Mouse (Mus musculus) mature B cell (primary cell): ENCODE measurements around the gene Hoxb3.

ENCODE experiments used
- in situ Hi-C: fragments of 300-500 bp; cut with MboI; formaldehyde crosslinking; loops from 2 replicates; pipeline ENCODE4 v1.14.3; 2019

Gene Hoxb3

GRCm38 (mm10) chr11:96301064-96301431, 22.1 kb upstream of the Hoxb3 start:
- in situ Hi-C loops: loop anchor here (10.0 kb wide), 1 partner anchor 254 kb away; no protein-coding TSS in a partner anchor

- in situ Hi-C loops: loop anchor here (10.0 kb wide), 1 partner anchor 253 kb away; no protein-coding TSS in a partner anchor
Measured at GRCm38 (mm10) chr11:96301837-96302236, 21.3 kb upstream of the Hoxb3 start.

- in situ Hi-C loops: loop anchor here (10.0 kb wide), 1 partner anchor 252 kb away; no protein-coding TSS in a partner anchor
Measured at GRCm38 (mm10) chr11:96302381-96303150, 20.6 kb upstream of the Hoxb3 start.

- in situ Hi-C loops: loop anchor here (10.0 kb wide), 1 partner anchor 251 kb away; no protein-coding TSS in a partner anchor
Measured at GRCm38 (mm10) chr11:96303151-96304099, 19.7 kb upstream of the Hoxb3 start, which contains the start of gene Hoxb5. Gene Hoxb5 (plus strand): TSS chr11:96303336.

GRCm38 (mm10) chr11:96304381-96305195, 18.5 kb upstream of the Hoxb3 start:
- in situ Hi-C loops: loop anchor here (10.0 kb wide), 1 partner anchor 250 kb away; no protein-coding TSS in a partner anchor

GRCm38 (mm10) chr11:96305505-96306182, 17.5 kb upstream of the Hoxb3 start:
- in situ Hi-C loops: loop anchor here (10.0 kb wide), 1 partner anchor 249 kb away; no protein-coding TSS in a partner anchor

GRCm38 (mm10) chr11:96306183-96306907, 16.8 kb upstream of the Hoxb3 start:
- in situ Hi-C loops: loop anchor here (10.0 kb wide), 1 partner anchor 248 kb away; no protein-coding TSS in a partner anchor

- in situ Hi-C loops: loop anchor here (10.0 kb wide), 1 partner anchor 248 kb away; no protein-coding TSS in a partner anchor
Measured at GRCm38 (mm10) chr11:96306908-96307269, 16.2 kb upstream of the Hoxb3 start.

- in situ Hi-C loops: loop anchor here (10.0 kb wide), 1 partner anchor 246 kb away; no protein-coding TSS in a partner anchor
Measured at GRCm38 (mm10) chr11:96308763-96309162, 14.4 kb upstream of the Hoxb3 start.

- in situ Hi-C loops: loop anchor here (10.0 kb wide), 1 partner anchor 246 kb away; no protein-coding TSS in a partner anchor
Measured at GRCm38 (mm10) chr11:96309288-96309687, 13.8 kb upstream of the Hoxb3 start.

- in situ Hi-C loops: no loop called here
Measured at GRCm38 (mm10) chr11:96310183-96310938, 12.8 kb upstream of the Hoxb3 start.

GRCm38 (mm10) chr11:96311097-96311496, 12.0 kb upstream of the Hoxb3 start:
- in situ Hi-C loops: no loop called here

- in situ Hi-C loops: no loop called here
Measured at GRCm38 (mm10) chr11:96311520-96312417, 11.4 kb upstream of the Hoxb3 start.

- in situ Hi-C loops: no loop called here
Measured at GRCm38 (mm10) chr11:96313134-96313533, 10.0 kb upstream of the Hoxb3 start.

- in situ Hi-C loops: no loop called here
Measured at GRCm38 (mm10) chr11:96313806-96314428, 9.2 kb upstream of the Hoxb3 start.

- in situ Hi-C loops: no loop called here
Measured at GRCm38 (mm10) chr11:96314671-96315343, 8.3 kb upstream of the Hoxb3 start.

- in situ Hi-C loops: no loop called here
Measured at GRCm38 (mm10) chr11:96315344-96315681, 7.8 kb upstream of the Hoxb3 start.
